Mouse (Mus musculus) kidney, postnatal 10 days (tissue): ENCODE results near the gene Ptges3l.
"Not testable (repeated sequence)": the region's sequence is repeated elsewhere in the genome, so short reads cannot be mapped to it uniquely, and the experiment has no call there.

ENCODE experiments used
- DNase-seq: peaks from one replicate; pipeline ENCODE4 v3.0.0; 2021; ENCODE audit warnings: mixed read lengths

The Ptges3l gene

GRCm38 (mm10) chr11:101418991-101419390 lies 6.1 kb downstream of the Ptges3l start:
- DNase-seq: no peak

GRCm38 (mm10) chr11:101417101-101417855 lies 7.9 kb downstream of the Ptges3l start, which contains the start of gene Aarsd1:
TSS of gene Aarsd1 (minus strand) at chr11:101417615.
- peak; percentile 92 for DNase-seq

GRCm38 (mm10) chr11:101416433-101417100 lies 8.6 kb downstream of the Ptges3l start:
- no peak for DNase-seq

GRCm38 (mm10) chr11:101415306-101415705 lies 9.8 kb downstream of the Ptges3l start:
- DNase-seq: no peak

- DNase-seq: peak; percentile 92
Observed at GRCm38 (mm10) chr11:101395110-101395509, 30.0 kb downstream of the Ptges3l start.

GRCm38 (mm10) chr11:101381817-101382216 lies 43.3 kb downstream of the Ptges3l start:
- DNase-seq: no peak

GRCm38 (mm10) chr11:101378926-101379325 lies 46.2 kb downstream of the Ptges3l start:
- peak; percentile 53 for DNase-seq

- DNase-seq: not testable (repeated sequence)
Observed at GRCm38 (mm10) chr11:101378196-101378595, 46.9 kb downstream of the Ptges3l start.

GRCm38 (mm10) chr11:101374421-101374938 lies 50.7 kb downstream of the Ptges3l start:
- DNase-seq: no peak

- DNase-seq: no peak
Observed at GRCm38 (mm10) chr11:101370141-101370540, 55.0 kb downstream of the Ptges3l start.
